Mouse (Mus musculus) CH12.LX (cell line): ENCODE results near the gene Kcnk7. TPM values are rescaled to one million over a fixed set of nuclear protein-coding genes. Genes with fewer than 3 reads are reported as not detected.

Experiments
- DNase-seq: peaks from one replicate; pipeline ENCODE4 v3.0.0-alpha.2; 2013; ENCODE audit errors: extremely low read depth
- H3K27ac ChIP-seq: 2 replicates; pipeline ENCODE4 v1.5.1; 2012; ENCODE audit warnings: low read depth, mild to moderate bottlenecking, control low read depth, moderate library complexity; ENCODE audit not compliant: insufficient read depth
- H3K27me3 ChIP-seq: replicated peaks from 2 replicates; pipeline ENCODE3; 2012; ENCODE audit warnings: inconsistent platforms
- H3K36me3 ChIP-seq, 2 experiments: replicated peaks in 1 of 2; 2 replicates each; pipeline versions ENCODE3 to v1.6.1; 2012; ENCODE audit warnings: inconsistent platforms in 1 of 2, low read length in 1 of 2, mild to moderate bottlenecking in 1 of 2, mixed read lengths in 1 of 2, moderate library complexity in 1 of 2; ENCODE audit not compliant: control insufficient read depth in 1 of 2, insufficient read depth in 1 of 2
- H3K4me1 ChIP-seq, 2 experiments: 2 replicates each; pipeline ENCODE4 v1.6.1; 2012; ENCODE audit warnings: inconsistent platforms in 1 of 2, moderate library complexity in 1 of 2; ENCODE audit not compliant: insufficient read depth in 2 of 2, control insufficient read depth in 1 of 2
- H3K4me2 ChIP-seq: 2 replicates; pipeline ENCODE4 v1.6.1; 2012; ENCODE audit warnings: low read depth, mild to moderate bottlenecking, control low read depth; ENCODE audit not compliant: poor library complexity, insufficient read depth, severe bottlenecking
- H3K4me3 ChIP-seq, 3 experiments: fragments of 150-350 bp in 1 of 3; sonication (generic) in 1 of 3; replicated peaks in 1 of 3; 2 replicates each; pipeline versions ENCODE3 to v1.5.1; 2011 to 2012; ENCODE audit warnings: low read depth in 2 of 3, low read length in 2 of 3, mild to moderate bottlenecking in 2 of 3, moderate library complexity in 2 of 3, control low read depth in 1 of 3, improper control_type of control experiment in 1 of 3, inconsistent platforms in 1 of 3, mixed read lengths in 1 of 3; ENCODE audit not compliant: poor library complexity in 1 of 3
- H3K79me2 ChIP-seq: replicated peaks from 2 replicates; pipeline ENCODE4 v1.6.1; 2012; ENCODE audit warnings: mild to moderate bottlenecking, moderate library complexity; ENCODE audit not compliant: control insufficient read depth, poor library complexity, insufficient read depth, severe bottlenecking; ENCODE audit errors: extremely low read depth
- H3K9ac ChIP-seq: 2 replicates; pipeline ENCODE4 v1.6.1; 2012; ENCODE audit warnings: low read depth, mild to moderate bottlenecking, control low read depth, moderate library complexity; ENCODE audit not compliant: insufficient read depth
- H3K9me3 ChIP-seq: replicated peaks from 2 replicates; pipeline ENCODE3; 2012; ENCODE audit warnings: low read length, inconsistent platforms, mixed read lengths
- CHD2 ChIP-seq: IDR thresholded peaks from 2 replicates; pipeline ENCODE4 v1.6.1; 2011; ENCODE audit warnings: low read length, improper control_type of control experiment
- CTCF ChIP-seq, 2 experiments: IDR thresholded peaks in 1 of 2; conservative IDR thresholded peaks in 1 of 2; 2 replicates each; pipeline ENCODE4 v1.5.1; 2011 to 2012; ENCODE audit warnings: low read depth in 2 of 2, low read length in 2 of 2, improper control_type of control experiment in 1 of 2, inconsistent platforms in 1 of 2, mild to moderate bottlenecking in 1 of 2, moderate library complexity in 1 of 2
- E2F4 ChIP-seq: IDR thresholded peaks from 2 replicates; pipeline ENCODE4 v1.6.1; 2011; ENCODE audit warnings: low read depth, low read length, improper control_type of control experiment; ENCODE audit not compliant: insufficient replicate concordance
- ELF1 ChIP-seq: IDR thresholded peaks from 2 replicates; pipeline ENCODE4 v1.6.1; 2014; ENCODE audit warnings: low read depth, mild to moderate bottlenecking, inconsistent platforms, low read length, improper control_type of control experiment
- EP300 ChIP-seq: IDR thresholded peaks from 2 replicates; pipeline ENCODE4 v1.6.1; 2011; ENCODE audit warnings: low read length, improper control_type of control experiment
- ETS1 ChIP-seq: conservative IDR thresholded peaks from 2 replicates; pipeline ENCODE4 v1.6.1; 2012; ENCODE audit warnings: low read depth, mild to moderate bottlenecking, inconsistent platforms, low read length, improper control_type of control experiment, moderate library complexity
- GABPA ChIP-seq: IDR thresholded peaks from 2 replicates; pipeline ENCODE4 v1.6.1; 2012; ENCODE audit warnings: low read depth, low read length, improper control_type of control experiment, inconsistent platforms; ENCODE audit not compliant: insufficient replicate concordance
- HCFC1 ChIP-seq: IDR thresholded peaks from 2 replicates; pipeline ENCODE4 v1.6.1; 2012; ENCODE audit warnings: low read depth, mild to moderate bottlenecking, inconsistent platforms, low read length, improper control_type of control experiment
- JUND ChIP-seq: conservative IDR thresholded peaks from 2 replicates; pipeline ENCODE4 v1.6.1; 2011; ENCODE audit warnings: low read depth, low read length, improper control_type of control experiment
- KAT2A ChIP-seq: IDR thresholded peaks from 2 replicates; pipeline ENCODE4 v1.6.1; 2012; ENCODE audit warnings: low read length, improper control_type of control experiment, inconsistent platforms; ENCODE audit not compliant: insufficient replicate concordance
- MAZ ChIP-seq: IDR thresholded peaks from 2 replicates; pipeline ENCODE4 v1.6.1; 2012; ENCODE audit warnings: low read depth, mild to moderate bottlenecking, inconsistent platforms, low read length, improper control_type of control experiment, moderate library complexity
- MEF2A ChIP-seq: IDR thresholded peaks from 2 replicates; pipeline ENCODE4 v1.6.1; 2014; ENCODE audit warnings: low read depth, mild to moderate bottlenecking, inconsistent platforms, low read length, improper control_type of control experiment, borderline replicate concordance
- MXI1 ChIP-seq: IDR thresholded peaks from 2 replicates; pipeline ENCODE4 v1.6.1; 2011; ENCODE audit warnings: mild to moderate bottlenecking, low read depth, low read length, improper control_type of control experiment
- MYC ChIP-seq: IDR thresholded peaks from 2 replicates; pipeline ENCODE4 v1.6.1; 2011; ENCODE audit warnings: low read depth, mild to moderate bottlenecking, improper control_type of control experiment, low read length
- NELFE ChIP-seq: IDR thresholded peaks from 2 replicates; pipeline ENCODE4 v1.6.1; 2011; ENCODE audit warnings: low read depth, low read length, improper control_type of control experiment
- NRF1 ChIP-seq: IDR thresholded peaks from 2 replicates; pipeline ENCODE4 v1.6.1; 2014; ENCODE audit warnings: low read depth, mild to moderate bottlenecking, inconsistent platforms, low read length, improper control_type of control experiment, moderate library complexity
- POLR2A ChIP-seq: IDR thresholded peaks from 2 replicates; pipeline ENCODE4 v1.6.1; 2011; ENCODE audit warnings: low read depth, mild to moderate bottlenecking, improper control_type of control experiment, low read length
- SIN3A ChIP-seq: IDR thresholded peaks from 2 replicates; pipeline ENCODE4 v1.6.1; 2012; ENCODE audit warnings: low read length, improper control_type of control experiment, inconsistent platforms
- TBP ChIP-seq: conservative IDR thresholded peaks from 2 replicates; pipeline ENCODE4 v1.6.1; 2011; ENCODE audit warnings: low read depth, low read length, improper control_type of control experiment
- USF2 ChIP-seq: conservative IDR thresholded peaks from 2 replicates; pipeline ENCODE4 v1.6.1; 2011; ENCODE audit warnings: low read depth, low read length, improper control_type of control experiment
- ZMIZ1 ChIP-seq: IDR thresholded peaks from 2 replicates; pipeline ENCODE4 v1.6.1; 2012; ENCODE audit warnings: low read depth, mild to moderate bottlenecking, inconsistent platforms, low read length, improper control_type of control experiment
- dilution Hi-C: fragments of 300-500 bp; cut with MboI; formaldehyde crosslinking; loops from 2 replicates; pipeline ENCODE4 v1.14.3; 2020; ENCODE audit warnings: low sequenced_read_pairs; ENCODE audit not compliant: extremely low pct_unique_long_range_greater_than_20kb, extremely low pct_ligation_motif_present
- in situ Hi-C: fragments of 300-500 bp; cut with MboI; formaldehyde crosslinking; loops from 3 replicates; pipeline ENCODE4 v1.14.3; 2019; ENCODE audit warnings: low sequenced_read_pairs, low pct_ligation_motif_present, low pct_unique_long_range_greater_than_20kb, mixed read lengths
- polyA plus RNA-seq: library from polyadenylated mRNA; unstranded; fragments of >175 nt; gene quantifications from 2 replicates; pipeline ENCODE4 v1.2.1, GENCODE M21; 2012; ENCODE audit warnings: low read depth; ENCODE audit not compliant: insufficient read length
- total RNA-seq, 2 experiments: library from RNA; depleted of rRNA; stranded (reverse); fragments of 300-350 nt in 1 of 2; fragments of >200 nt in 1 of 2; gene quantifications; 2 replicates each; pipeline ENCODE4 v1.2.3; 2012 to 2014

The Kcnk7 gene
- not detected in 2 replicates for total RNA-seq (2012; rRNA removed)
- not detected in 2 replicates for total RNA-seq (2014; rRNA removed)
- polyA plus RNA-seq, result 0.26 and 0.30 TPM in 2 replicates

DNA sequence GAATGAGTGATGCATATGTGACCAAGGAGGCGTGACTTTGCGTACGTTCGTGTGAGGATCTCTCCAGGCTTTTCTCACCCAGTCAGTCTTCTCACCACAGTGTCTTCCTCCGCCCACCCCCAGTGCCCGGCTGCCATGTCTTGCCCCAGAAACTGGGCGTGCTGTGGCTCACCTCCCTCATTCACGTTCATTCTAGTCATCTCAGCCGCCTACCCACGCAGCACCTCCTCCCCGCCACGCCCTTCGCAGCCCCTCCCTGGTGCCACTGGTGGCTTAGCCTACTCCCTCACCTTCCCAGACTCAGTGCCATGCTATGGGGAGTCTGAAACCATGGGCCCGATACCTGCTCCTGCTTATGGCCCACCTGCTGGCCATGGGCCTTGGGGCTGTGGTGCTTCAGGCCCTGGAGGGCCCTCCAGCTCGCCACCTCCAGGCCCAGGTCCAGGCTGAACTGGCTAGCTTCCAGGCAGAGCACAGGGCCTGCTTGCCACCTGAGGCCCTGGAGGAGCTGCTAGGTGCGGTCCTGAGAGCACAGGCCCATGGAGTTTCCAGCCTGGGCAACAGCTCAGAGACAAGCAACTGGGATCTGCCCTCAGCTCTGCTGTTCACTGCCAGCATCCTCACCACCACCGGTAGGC is at the start of gene Kcnk7:
Gene Kcnk7, plus strand, starts transcription at position 205 of the 638 bp plus-strand sequence.
- Histone ChIP-seq H3K4me2 (no peak within 1 kb of the TSS), H3K27me3 (no peaks in the 10 kb centered on the region), H3K9me3 (no peaks in the 10 kb centered on the region), H3K9ac (no peak within 1 kb of the TSS), H3K27ac (no peak within 1 kb of the TSS), H3K79me2 (no peaks in the 10 kb centered on the region), H3K36me3 (peaks cover 62 to 94% of the 10 kb centered on the region in 2 experiments), H3K4me1 (peaks cover 0 to 16% of the 10 kb centered on the region in 2 experiments; a peak in 2 of 4 replicates), H3K4me3 (no peak within 1 kb of the TSS)
- no peak for DNase-seq
- TF ChIP-seq CTCF (conservative IDR thresholded peaks at IDR 0.05 in 1 of 2, IDR thresholded peaks at IDR 0.05 in 1 of 2; ENCODE audit: low read depth in 2 of 2, low read length in 2 of 2), result no peak
- TF ChIP-seq EP300, result no peak
- no peak for TF ChIP-seq ZMIZ1
- TF ChIP-seq SIN3A, result no peak
- no peak for TF ChIP-seq MYC
- no peak for TF ChIP-seq KAT2A
- no peak for TF ChIP-seq NRF1
- in situ Hi-C loops, result no loop called here
- dilution Hi-C loops, result no loop called here

DNA sequence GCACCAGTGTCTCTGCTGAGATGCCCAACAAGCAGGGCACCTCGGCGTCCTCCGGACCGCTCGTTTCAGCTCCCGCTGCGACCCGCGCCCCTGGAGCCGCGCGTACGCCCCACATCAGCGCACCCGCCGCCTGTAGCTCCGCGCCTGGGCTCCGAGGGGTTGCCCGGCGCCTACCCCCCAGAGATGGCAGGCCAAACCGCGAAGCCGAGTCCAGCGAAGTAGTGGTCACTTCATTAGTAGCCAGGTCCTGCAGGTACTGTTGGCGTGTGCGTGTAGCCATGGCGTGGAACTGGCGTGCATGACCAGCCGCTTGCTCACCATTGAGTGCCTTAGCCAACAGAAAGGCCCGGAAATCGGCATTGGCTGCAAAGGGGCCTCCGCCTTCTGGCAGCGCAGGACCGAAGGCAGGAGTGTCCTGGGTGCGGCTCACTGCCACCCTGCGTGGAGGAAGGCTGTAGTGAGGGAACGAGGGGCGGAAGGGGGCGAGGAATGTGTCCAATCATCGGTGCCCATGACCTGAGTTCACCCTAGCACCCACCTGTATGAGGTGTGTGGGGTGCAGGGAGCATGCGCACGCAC is 49.4 kb upstream of the Kcnk7 start:
- no peak overlapping the region for H3K27ac ChIP-seq
- peaks cover 13% of the 10 kb centered on the region for H3K9me3 ChIP-seq
- no peak overlapping the region for H3K4me2 ChIP-seq
- dilution Hi-C loops (no loop called here), in situ Hi-C loops (no loop called here)
- H3K27me3 ChIP-seq, result no peaks in the 10 kb centered on the region
- H3K4me3 ChIP-seq, result no peak overlapping the region
- no peaks in the 10 kb centered on the region for H3K79me2 ChIP-seq
- DNase-seq, result no peak
- no peak for TF ChIP-seq JUND
- TF ChIP-seq USF2, result no peak
- H3K36me3 ChIP-seq, result peaks cover 71 to 92% of the 10 kb centered on the region in 2 experiments
- peaks cover 0 to 2% of the 10 kb centered on the region in 2 experiments; a peak in 2 of 4 replicates for H3K4me1 ChIP-seq
- no peak overlapping the region for H3K9ac ChIP-seq

DNA sequence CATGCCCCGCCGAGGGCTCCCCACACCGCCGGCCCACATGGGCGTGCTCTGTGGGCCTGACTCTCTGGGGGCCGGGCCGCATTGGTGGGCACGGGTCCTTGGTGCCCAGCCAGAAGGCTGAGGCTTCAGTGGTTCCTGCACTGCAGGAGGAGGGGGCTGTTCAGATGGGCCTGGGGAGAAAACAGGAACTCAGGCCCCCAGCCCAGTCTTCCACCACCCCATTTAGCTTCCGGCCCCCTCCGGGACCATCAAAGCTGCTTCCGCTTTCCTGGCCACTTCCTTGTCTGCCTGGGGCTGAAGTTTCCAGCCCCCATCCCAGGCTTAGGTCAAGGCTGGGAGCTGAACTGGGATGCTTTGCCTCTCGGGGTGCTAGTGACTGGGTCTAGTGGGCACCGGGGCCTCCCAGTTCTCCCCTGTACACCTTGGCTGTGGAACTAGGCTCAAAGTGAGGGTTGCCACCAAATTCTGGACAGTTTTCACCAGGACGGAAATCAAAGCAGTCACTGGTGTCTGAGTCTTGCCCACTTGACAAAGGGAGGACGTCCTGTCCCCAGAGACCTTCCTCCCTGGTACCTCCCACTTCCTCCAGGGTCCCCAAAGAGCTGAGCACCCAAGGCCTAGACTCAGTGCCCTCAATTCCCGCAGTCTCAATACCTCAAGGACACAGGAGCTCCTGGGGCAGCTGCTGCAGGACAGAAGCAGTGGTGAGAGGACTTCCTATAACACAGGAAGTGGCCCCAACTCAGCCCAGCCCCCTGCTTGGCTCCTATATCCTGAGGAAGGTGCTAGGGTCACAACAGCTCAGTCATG is 43.0 kb upstream of the Kcnk7 start:
- Histone ChIP-seq H3K9ac (peak overlapping the region; percentile 52), H3K4me3 (peak overlapping the region; percentile 48 to 65 (median 57)), H3K4me2 (peak overlapping the region; percentile 81), H3K27me3 (no peaks in the 10 kb centered on the region), H3K4me1 (peaks cover 14 to 36% of the 10 kb centered on the region in 2 experiments), H3K79me2 (peaks cover 6% of the 10 kb centered on the region; the same call in 1 of the 2 replicates)
- in situ Hi-C loops, result no loop called here
- peak; percentile 59 for DNase-seq
- TF ChIP-seq ZMIZ1 (0 out of 2 replicates have a peak, but pooled peaks have one; percentile 26), HCFC1 (peak; percentile 24), MEF2A (0 out of 2 replicates have a peak, but pooled peaks have one; percentile 9), KAT2A (0 out of 2 replicates have a peak, but pooled peaks have one; percentile 1), ETS1 (no peak), CTCF (conservative IDR thresholded peaks at IDR 0.05 in 1 of 2, IDR thresholded peaks at IDR 0.05 in 1 of 2; ENCODE audit: low read depth in 2 of 2, low read length in 2 of 2) (no peak), CHD2 (no peak), NELFE (peak; percentile 41; the same call in 1 of the 2 replicates), USF2 (no peak), JUND (no peak), ELF1 (peak; percentile 84), GABPA (no peak), MXI1 (no peak), POLR2A (peak; percentile 45; the same call in 1 of the 2 replicates), MAZ (peak; percentile 80), TBP (no peak), E2F4 (no peak), NRF1 (no peak)
- TF ChIP-seq, all 38 proteins: peak for 8
- Histone ChIP-seq H3K9me3 (no peaks in the 10 kb centered on the region), H3K36me3 (peaks cover 36 to 59% of the 10 kb centered on the region in 2 experiments), H3K27ac (peak overlapping the region; percentile 39)
- dilution Hi-C loops, result no loop called here
